Mouse (Mus musculus): ENCODE measurements at regions not wholly inside any gene's neighbourhood (a gene's known extent, or its start where the extent isn't known, plus 50 kb on each side); places are given as distances from the start of the nearest gene placed in this dataset.

- Histone ChIP-seq H3K4me2 (replicated peaks) (no peak overlapping the region), H3K4me1 (replicated peaks) (peaks cover 28% of the 10 kb centered on the region), H3K9ac (no peak overlapping the region), H3K9me3 (no peaks in the 10 kb centered on the region), H3K27me3 (replicated peaks) (no peaks in the 10 kb centered on the region), H3K27ac (no peak overlapping the region), H3K4me3 (replicated peaks) (no peak overlapping the region), H3K36me3 (no peaks in the 10 kb centered on the region)
- 0 out of 2 replicates have a peak, but pooled peaks have one; percentile 37 for ATAC-seq
- WGBS: 60% methylated on average over 2 of the region's 2 CpGs
These were observed 129.9 kb downstream of the 2410131K14Rik start for GRCm38 (mm10) chr5:118374968-118375367.

- no peaks in the 10 kb centered on the region for H3K27me3 ChIP-seq (replicated peaks)
- peaks cover 37% of the 10 kb centered on the region for H3K4me1 ChIP-seq (replicated peaks)
- H3K36me3 ChIP-seq: no peaks in the 10 kb centered on the region
- H3K27ac ChIP-seq: no peak overlapping the region
- H3K9ac ChIP-seq: no peak overlapping the region
- 58% methylated on average over 5 of the region's 5 CpGs for WGBS
- no peak overlapping the region for H3K4me3 ChIP-seq (replicated peaks)
- H3K4me2 ChIP-seq (replicated peaks): no peak overlapping the region
- ATAC-seq: no peak
- H3K9me3 ChIP-seq: no peaks in the 10 kb centered on the region
These were observed 130.9 kb downstream of the 2410131K14Rik start for GRCm38 (mm10) chr5:118375916-118376315.

GRCm38 (mm10) chr5:118376478-118376877, 131.5 kb downstream of the 2410131K14Rik start:
- ATAC-seq: no peak
- Histone ChIP-seq H3K27me3 (replicated peaks) (no peaks in the 10 kb centered on the region), H3K4me2 (replicated peaks) (no peak overlapping the region), H3K27ac (no peak overlapping the region), H3K9me3 (no peaks in the 10 kb centered on the region), H3K9ac (no peak overlapping the region), H3K4me3 (replicated peaks) (no peak overlapping the region), H3K4me1 (replicated peaks) (peaks cover 40% of the 10 kb centered on the region), H3K36me3 (no peaks in the 10 kb centered on the region)
- WGBS: 56% methylated on average over 5 of the region's 5 CpGs

GRCm38 (mm10) chr5:118377402-118377848, 132.4 kb downstream of the 2410131K14Rik start:
- H3K27ac ChIP-seq: no peak overlapping the region
- no peak overlapping the region for H3K4me3 ChIP-seq (replicated peaks)
- no peaks in the 10 kb centered on the region for H3K27me3 ChIP-seq (replicated peaks)
- ATAC-seq: no peak
- no peak overlapping the region for H3K4me2 ChIP-seq (replicated peaks)
- H3K9ac ChIP-seq: no peak overlapping the region
- H3K9me3 ChIP-seq: no peaks in the 10 kb centered on the region
- 65% methylated on average over 8 of the region's 8 CpGs for WGBS
- peaks cover 40% of the 10 kb centered on the region for H3K4me1 ChIP-seq (replicated peaks)
- no peaks in the 10 kb centered on the region for H3K36me3 ChIP-seq

GRCm38 (mm10) chr5:118379245-118380051, 134.4 kb downstream of the 2410131K14Rik start:
- WGBS: 36% methylated on average over 24 of the region's 24 CpGs
- ATAC-seq: no peak
- no peak overlapping the region for H3K9ac ChIP-seq

GRCm38 (mm10) chr5:118380052-118380421, 135.0 kb downstream of the 2410131K14Rik start:
- Histone ChIP-seq H3K4me2 (replicated peaks) (peak overlapping the region; percentile 86), H3K9me3 (no peaks in the 10 kb centered on the region), H3K9ac (peak overlapping the region; percentile 36; the same call in 1 of the 2 replicates), H3K27ac (peak overlapping the region; percentile 83), H3K27me3 (replicated peaks) (no peaks in the 10 kb centered on the region), H3K4me1 (replicated peaks) (peaks cover 27% of the 10 kb centered on the region), H3K36me3 (no peaks in the 10 kb centered on the region), H3K4me3 (replicated peaks) (peak overlapping the region; percentile 45)
- ATAC-seq: no peak
- 23% methylated on average over 5 of the region's 5 CpGs for WGBS

More at GRCm38 (mm10) chr5:118379245-118380051, 134.4 kb downstream of the 2410131K14Rik start:
- no peak overlapping the region for H3K27ac ChIP-seq
- H3K36me3 ChIP-seq: no peaks in the 10 kb centered on the region
- no peak overlapping the region for H3K4me2 ChIP-seq (replicated peaks)
- H3K4me3 ChIP-seq (replicated peaks): no peak overlapping the region
- no peaks in the 10 kb centered on the region for H3K27me3 ChIP-seq (replicated peaks)
- H3K4me1 ChIP-seq (replicated peaks): peaks cover 29% of the 10 kb centered on the region
- no peaks in the 10 kb centered on the region for H3K9me3 ChIP-seq

- Histone ChIP-seq H3K4me2 (replicated peaks) (peak overlapping the region; percentile 86), H3K4me3 (replicated peaks) (peak overlapping the region; percentile 45), H3K9me3 (no peaks in the 10 kb centered on the region), H3K27me3 (replicated peaks) (no peaks in the 10 kb centered on the region), H3K27ac (peak overlapping the region; percentile 83), H3K9ac (peak overlapping the region; percentile 36), H3K36me3 (no peaks in the 10 kb centered on the region), H3K4me1 (replicated peaks) (peaks cover 25% of the 10 kb centered on the region)
- under 1% methylated on average over 44 of the region's 45 CpGs for WGBS
- peak; percentile 79 for ATAC-seq
These were observed 135.6 kb downstream of the 2410131K14Rik start for GRCm38 (mm10) chr5:118380422-118381293.

- H3K36me3 ChIP-seq: no peaks in the 10 kb centered on the region
- peak overlapping the region; percentile 83 for H3K27ac ChIP-seq
- H3K27me3 ChIP-seq (replicated peaks): no peaks in the 10 kb centered on the region
- peak overlapping the region; percentile 45 for H3K4me3 ChIP-seq (replicated peaks)
- H3K4me2 ChIP-seq (replicated peaks): peak overlapping the region; percentile 86
- WGBS: under 1% methylated on average over 12 of the region's 12 CpGs
- ATAC-seq: peak; percentile 73
- H3K9ac ChIP-seq: peak overlapping the region; percentile 36
- peaks cover 23% of the 10 kb centered on the region for H3K4me1 ChIP-seq (replicated peaks)
- H3K9me3 ChIP-seq: no peaks in the 10 kb centered on the region
These were observed 136.3 kb downstream of the 2410131K14Rik start for GRCm38 (mm10) chr5:118381294-118381675.

GRCm38 (mm10) chr5:118386126-118386525, 141.1 kb downstream of the 2410131K14Rik start:
- no peaks in the 10 kb centered on the region for H3K27me3 ChIP-seq (replicated peaks)
- 68% methylated on average over 4 of the region's 4 CpGs for WGBS
- no peaks in the 10 kb centered on the region for H3K36me3 ChIP-seq
- H3K4me3 ChIP-seq (replicated peaks): no peak overlapping the region
- H3K4me1 ChIP-seq (replicated peaks): peaks cover 3% of the 10 kb centered on the region; the same call in 1 of the 2 replicates
- peaks cover 9% of the 10 kb centered on the region; the same call in 1 of the 2 replicates for H3K9me3 ChIP-seq
- no peak overlapping the region for H3K9ac ChIP-seq
- ATAC-seq: no peak
- peak overlapping the region; percentile 41; the same call in 1 of the 2 replicates for H3K27ac ChIP-seq
- H3K4me2 ChIP-seq (replicated peaks): no peak overlapping the region

GRCm38 (mm10) chr5:118388419-118388818, 143.4 kb downstream of the 2410131K14Rik start:
- no peak for ATAC-seq
- WGBS: 84% methylated on average over 6 of the region's 6 CpGs
- no peaks in the 10 kb centered on the region for H3K27me3 ChIP-seq (replicated peaks)
- H3K9ac ChIP-seq: no peak overlapping the region
- H3K36me3 ChIP-seq: no peaks in the 10 kb centered on the region
- H3K27ac ChIP-seq: no peak overlapping the region
- peaks cover 9% of the 10 kb centered on the region; the same call in 1 of the 2 replicates for H3K9me3 ChIP-seq
- no peak overlapping the region for H3K4me3 ChIP-seq (replicated peaks)
- no peak overlapping the region for H3K4me2 ChIP-seq (replicated peaks)
- H3K4me1 ChIP-seq (replicated peaks): no peaks in the 10 kb centered on the region; the same call in 1 of the 2 replicates

- 63% methylated on average over 7 of the region's 7 CpGs for WGBS
These were observed 145.8 kb downstream of the 2410131K14Rik start for GRCm38 (mm10) chr5:118390691-118391373.

More at GRCm38 (mm10) chr5:118390691-118391373, 145.8 kb downstream of the 2410131K14Rik start:
- peak; percentile 58; the same call in 1 of the 2 replicates for ATAC-seq
- peaks cover 9% of the 10 kb centered on the region; the same call in 1 of the 2 replicates for H3K9me3 ChIP-seq
- no peak overlapping the region for H3K4me2 ChIP-seq (replicated peaks)
- no peak overlapping the region for H3K27ac ChIP-seq
- peaks cover under 1% of the 10 kb centered on the region; the same call in 1 of the 2 replicates for H3K27me3 ChIP-seq (replicated peaks)
- H3K36me3 ChIP-seq: no peaks in the 10 kb centered on the region
- H3K4me3 ChIP-seq (replicated peaks): no peak overlapping the region
- peaks cover under 1% of the 10 kb centered on the region; the same call in 1 of the 2 replicates for H3K4me1 ChIP-seq (replicated peaks)
- H3K9ac ChIP-seq: no peak overlapping the region

Measured in intestine, embryonic 15.5 days (tissue).